Mouse (Mus musculus) hindbrain, embryonic 15.5 days (tissue): ENCODE measurements around the gene Rangap1. TPM values are rescaled to one million over a fixed set of nuclear protein-coding genes. Genes with fewer than 3 reads are reported as not detected.

Experiments
- ATAC-seq: fragments of 200-750 bp; cut with Nextera tagmentation; 2 replicates; pipeline ENCODE4 v1.8.0; 2017; ENCODE audit warnings: low read depth, moderate number of reproducible peaks, moderate TSS enrichment; ENCODE audit not compliant: low FRiP score
- H3K27ac ChIP-seq: fragments of 300-500 bp; sonication (generic); replicated peaks from 2 replicates; pipeline ENCODE4 v1.5.1; 2015; ENCODE audit warnings: mild to moderate bottlenecking, inconsistent platforms
- H3K27me3 ChIP-seq: fragments of 300-500 bp; sonication (generic); 2 replicates; pipeline ENCODE4 v1.6.1; 2015; ENCODE audit warnings: control low read depth, inconsistent platforms
- H3K36me3 ChIP-seq: fragments of 300-500 bp; sonication (generic); 2 replicates; pipeline ENCODE4 v1.6.1; 2015; ENCODE audit warnings: control low read depth, inconsistent platforms
- H3K4me1 ChIP-seq: fragments of 300-500 bp; sonication (generic); replicated peaks from 2 replicates; pipeline ENCODE4 v1.6.1; 2015; ENCODE audit warnings: control low read depth, inconsistent platforms
- H3K4me2 ChIP-seq: fragments of 300-500 bp; sonication (generic); 2 replicates; pipeline ENCODE4 v1.6.1; 2015; ENCODE audit warnings: moderate library complexity, mild to moderate bottlenecking, inconsistent platforms
- H3K4me3 ChIP-seq: fragments of 300-500 bp; sonication (generic); 2 replicates; pipeline ENCODE4 v1.5.1; 2015; ENCODE audit warnings: mild to moderate bottlenecking, inconsistent platforms
- H3K9ac ChIP-seq: fragments of 300-500 bp; sonication (generic); 2 replicates; pipeline ENCODE4 v1.6.1; 2015; ENCODE audit warnings: inconsistent platforms
- H3K9me3 ChIP-seq: fragments of 300-500 bp; sonication (generic); 2 replicates; pipeline ENCODE4 v1.6.1; 2016; ENCODE audit warnings: control low read depth, inconsistent platforms
- WGBS: fragments of 180-500 bp; shearing (Covaris S2); methylation state at CpG from one replicate; pipeline ENCODE4 v1.1.7; 2015; 5-methylcytosine and 5-hydroxymethylcytosine counted together
- polyA plus RNA-seq: library from polyadenylated mRNA; unstranded; fragments of >200 nt; fragmentation: Nextera tagmentation; extraction: Ambion mirVana; gene quantifications from 2 replicates; pipeline ENCODE4 v1.2.1, GENCODE M21; 2015

Rangap1 gene
- polyA plus RNA-seq: 154 and 157 TPM in 2 replicates

GRCm38 (mm10) chr15:81744992-81745600 lies at the start of gene Rangap1, which contains the start of gene Zc3h7b:
Gene Rangap1 (minus strand): TSS chr15:81745530.
Gene Zc3h7b (plus strand): TSS chr15:81745057.
- Histone ChIP-seq H3K36me3 (no peaks in the 10 kb centered on the region), H3K9me3 (no peaks in the 10 kb centered on the region), H3K4me2 (peak within 1 kb of the TSS; percentile 84), H3K9ac (peak within 1 kb of the TSS; percentile 94), H3K27me3 (no peaks in the 10 kb centered on the region), H3K4me1 (peaks cover 29% of the 10 kb centered on the region), H3K27ac (peak within 1 kb of the TSS; percentile 95), H3K4me3 (peak within 1 kb of the TSS; percentile 87)
- WGBS: 0% methylated on average over 57 of the region's 65 CpGs
- ATAC-seq: peak; percentile 82

- no peak overlapping the region for H3K9ac ChIP-seq
- H3K9me3 ChIP-seq: no peaks in the 10 kb centered on the region
- no peak for ATAC-seq
- H3K27me3 ChIP-seq: no peaks in the 10 kb centered on the region
- peaks cover 54% of the 10 kb centered on the region for H3K36me3 ChIP-seq
- H3K4me3 ChIP-seq: no peak overlapping the region
- no peak overlapping the region for H3K27ac ChIP-seq
- no peak overlapping the region for H3K4me2 ChIP-seq
- 94% methylated on average over 9 of the region's 9 CpGs for WGBS
- H3K4me1 ChIP-seq: no peaks in the 10 kb centered on the region
Measured at GRCm38 (mm10) chr15:81792444-81792843, 47.1 kb upstream of the Rangap1 start.

- H3K36me3 ChIP-seq: peaks cover 78% of the 10 kb centered on the region
- H3K27ac ChIP-seq: no peak overlapping the region
- ATAC-seq: no peak
- H3K4me2 ChIP-seq: no peak overlapping the region
- no peaks in the 10 kb centered on the region for H3K27me3 ChIP-seq
- WGBS: 97% methylated on average over 13 of the region's 13 CpGs
- H3K4me1 ChIP-seq: no peaks in the 10 kb centered on the region
- H3K9me3 ChIP-seq: no peaks in the 10 kb centered on the region
- no peak overlapping the region for H3K4me3 ChIP-seq
- H3K9ac ChIP-seq: no peak overlapping the region
Measured at GRCm38 (mm10) chr15:81787525-81787924, 42.2 kb upstream of the Rangap1 start.

GRCm38 (mm10) chr15:81785701-81786100 lies 40.4 kb upstream of the Rangap1 start:
- ATAC-seq: no peak
- 94% methylated on average over 8 of the region's 8 CpGs for WGBS

GRCm38 (mm10) chr15:81784762-81785161 lies 39.4 kb upstream of the Rangap1 start:
- Histone ChIP-seq H3K9me3 (no peaks in the 10 kb centered on the region), H3K27ac (no peak overlapping the region), H3K4me1 (no peaks in the 10 kb centered on the region), H3K4me2 (no peak overlapping the region), H3K36me3 (peaks cover 90% of the 10 kb centered on the region), H3K9ac (no peak overlapping the region), H3K27me3 (no peaks in the 10 kb centered on the region), H3K4me3 (no peak overlapping the region)
- ATAC-seq: no peak
- WGBS: 72% methylated on average over 5 of the region's 5 CpGs

More at GRCm38 (mm10) chr15:81785701-81786100, 40.4 kb upstream of the Rangap1 start:
- H3K4me2 ChIP-seq: no peak overlapping the region
- no peaks in the 10 kb centered on the region for H3K9me3 ChIP-seq
- H3K9ac ChIP-seq: no peak overlapping the region
- no peak overlapping the region for H3K4me3 ChIP-seq
- H3K27ac ChIP-seq: no peak overlapping the region
- H3K36me3 ChIP-seq: peaks cover 80% of the 10 kb centered on the region
- H3K27me3 ChIP-seq: no peaks in the 10 kb centered on the region
- no peaks in the 10 kb centered on the region for H3K4me1 ChIP-seq

- no peak overlapping the region for H3K4me2 ChIP-seq
Measured at GRCm38 (mm10) chr15:81781816-81782215, 36.5 kb upstream of the Rangap1 start.

GRCm38 (mm10) chr15:81776631-81777422 lies 31.5 kb upstream of the Rangap1 start:
- Histone ChIP-seq H3K4me3 (no peak overlapping the region), H3K27me3 (no peaks in the 10 kb centered on the region), H3K27ac (no peak overlapping the region), H3K9me3 (no peaks in the 10 kb centered on the region), H3K4me2 (no peak overlapping the region), H3K36me3 (peaks cover 84% of the 10 kb centered on the region), H3K9ac (no peak overlapping the region), H3K4me1 (no peaks in the 10 kb centered on the region)
- WGBS: 90% methylated on average over 11 of the region's 11 CpGs
- no peak for ATAC-seq

More at GRCm38 (mm10) chr15:81781816-81782215, 36.5 kb upstream of the Rangap1 start:
- peaks cover 93% of the 10 kb centered on the region for H3K36me3 ChIP-seq
- H3K4me1 ChIP-seq: no peaks in the 10 kb centered on the region
- no peak overlapping the region for H3K4me3 ChIP-seq
- H3K27me3 ChIP-seq: no peaks in the 10 kb centered on the region
- no peak for ATAC-seq
- no peak overlapping the region for H3K9ac ChIP-seq
- WGBS: 70% methylated on average over 7 of the region's 7 CpGs
- no peak overlapping the region for H3K27ac ChIP-seq
- no peaks in the 10 kb centered on the region for H3K9me3 ChIP-seq

- H3K4me2 ChIP-seq: no peak overlapping the region
- H3K27ac ChIP-seq: no peak overlapping the region
- WGBS: 92% methylated on average over 15 of the region's 15 CpGs
Measured at GRCm38 (mm10) chr15:81774505-81775171, 29.3 kb upstream of the Rangap1 start.

GRCm38 (mm10) chr15:81772431-81773120 lies 27.2 kb upstream of the Rangap1 start:
- Histone ChIP-seq H3K9ac (no peak overlapping the region), H3K27ac (no peak overlapping the region), H3K27me3 (no peaks in the 10 kb centered on the region), H3K36me3 (peaks cover 63% of the 10 kb centered on the region), H3K4me2 (no peak overlapping the region), H3K4me3 (no peak overlapping the region), H3K4me1 (no peaks in the 10 kb centered on the region), H3K9me3 (no peaks in the 10 kb centered on the region)
- WGBS: 93% methylated on average over 20 of the region's 20 CpGs
- no peak for ATAC-seq

More at GRCm38 (mm10) chr15:81774505-81775171, 29.3 kb upstream of the Rangap1 start:
- ATAC-seq: no peak
- H3K9ac ChIP-seq: no peak overlapping the region
- no peaks in the 10 kb centered on the region for H3K27me3 ChIP-seq
- no peak overlapping the region for H3K4me3 ChIP-seq
- H3K36me3 ChIP-seq: peaks cover 74% of the 10 kb centered on the region
- no peaks in the 10 kb centered on the region for H3K4me1 ChIP-seq
- no peaks in the 10 kb centered on the region for H3K9me3 ChIP-seq

GRCm38 (mm10) chr15:81769037-81769436 lies 23.7 kb upstream of the Rangap1 start:
- H3K9ac ChIP-seq: no peak overlapping the region
- H3K4me1 ChIP-seq: no peaks in the 10 kb centered on the region
- 56% methylated on average over 13 of the region's 13 CpGs for WGBS
- H3K27me3 ChIP-seq: no peaks in the 10 kb centered on the region
- peak; percentile 36; the same call in 1 of the 2 replicates for ATAC-seq
- no peak overlapping the region for H3K4me2 ChIP-seq
- H3K4me3 ChIP-seq: no peak overlapping the region
- H3K36me3 ChIP-seq: peaks cover 41% of the 10 kb centered on the region
- H3K9me3 ChIP-seq: no peaks in the 10 kb centered on the region
- H3K27ac ChIP-seq: no peak overlapping the region

- Histone ChIP-seq H3K4me2 (no peak overlapping the region), H3K27ac (no peak overlapping the region), H3K27me3 (no peaks in the 10 kb centered on the region), H3K4me3 (no peak overlapping the region), H3K9ac (no peak overlapping the region), H3K9me3 (no peaks in the 10 kb centered on the region), H3K36me3 (peaks cover 18% of the 10 kb centered on the region), H3K4me1 (no peaks in the 10 kb centered on the region)
- 88% methylated on average over 5 of the region's 5 CpGs for WGBS
- ATAC-seq: no peak
Measured at GRCm38 (mm10) chr15:81766439-81766838, 21.1 kb upstream of the Rangap1 start.
